ENCODE assay signal across 15 mouse cellular contexts in genomic region chr9:58135921-58136321, GRCm38 (mm10). TPM values are rescaled to one million over a fixed set of nuclear protein-coding genes. Genes with fewer than 3 reads are reported as not detected.
DNase-seq lines count a peak whose midpoint lies in the region; ATAC-seq and TF ChIP-seq lines count a peak whose summit lies in the region.
"Had no signal": no experiment of that assay in that cellular context is flagged by ENCODE, and none has a peak within 500 bp of the region (broad histone marks: within the 10 kb centered on the region; RNA-seq: fewer than 3 reads in every experiment).

No protein-coding gene starts in this region.

- no peak for TF ChIP-seq CTCF in lung, adult 2 months (IDR thresholded peaks at IDR 0.05; ENCODE audit: insufficient read depth, low read length)

- H3K27ac ChIP-seq in lung, embryonic 16.5 days (ENCODE audit: low read length): no peak overlapping the region
- peak overlapping the region; percentile 52; the same call in 1 of the 2 replicates for H3K27ac ChIP-seq in embryonic facial prominence, embryonic 14.5 days (replicated peaks; ENCODE audit: low read depth, low read length)
- H3K27ac ChIP-seq in neural tube, embryonic 12.5 days: no peak overlapping the region
- H3K27ac ChIP-seq: kidney, postnatal 0 days; lung, embryonic 15.5 days had no signal

- peaks cover 25% of the 10 kb centered on the region for H3K4me1 ChIP-seq in lung, embryonic 16.5 days (replicated peaks; ENCODE audit: control insufficient read depth, insufficient read depth, low read length)
- H3K4me1 ChIP-seq in embryonic facial prominence, embryonic 14.5 days (ENCODE audit: control insufficient read depth, insufficient read depth, low read length): peaks cover 47% of the 10 kb centered on the region
- H3K4me1 ChIP-seq in neural tube, embryonic 12.5 days: peaks cover 50% of the 10 kb centered on the region
- H3K4me1 ChIP-seq in lung, adult 2 months (ENCODE audit: control insufficient read depth, insufficient read depth, low read length): peaks cover 5% of the 10 kb centered on the region

- 12% methylated on average over 2 of the region's 2 CpGs for WGBS in lung, embryonic 16.5 days
- WGBS in embryonic facial prominence, embryonic 14.5 days: 6% methylated on average over 2 of the region's 2 CpGs
- WGBS in neural tube, embryonic 12.5 days: 41% methylated on average over 2 of the region's 2 CpGs
- WGBS in lung, adult 2 months: 47% methylated on average over 2 of the region's 2 CpGs

- no peaks in the 10 kb centered on the region for H3K9me3 ChIP-seq in lung, embryonic 16.5 days (ENCODE audit: control insufficient read depth, low read length)
- no peaks in the 10 kb centered on the region for H3K9me3 ChIP-seq in embryonic facial prominence, embryonic 14.5 days (ENCODE audit: control insufficient read depth, low read length)
- H3K9me3 ChIP-seq in neural tube, embryonic 12.5 days: no peaks in the 10 kb centered on the region
- H3K9me3 ChIP-seq: lung, embryonic 15.5 days had no signal

- no peaks in the 10 kb centered on the region for H3K27me3 ChIP-seq in lung, embryonic 16.5 days (ENCODE audit: control insufficient read depth, insufficient read depth, low read depth, low read length)
- no peaks in the 10 kb centered on the region for H3K27me3 ChIP-seq in embryonic facial prominence, embryonic 14.5 days (replicated peaks; ENCODE audit: control insufficient read depth, insufficient read depth, low read length)
- H3K27me3 ChIP-seq in neural tube, embryonic 12.5 days (replicated peaks): peaks cover 17% of the 10 kb centered on the region

- ATAC-seq in lung, embryonic 16.5 days (ENCODE audit: low read depth): peak; percentile 38; the same call in 1 of the 2 replicates
- ATAC-seq in embryonic facial prominence, embryonic 14.5 days (ENCODE audit: low read depth): peak; percentile 23
- no peak for ATAC-seq in neural tube, embryonic 12.5 days (ENCODE audit: low FRiP score, low read depth)

- no peak overlapping the region for H3K4me2 ChIP-seq in lung, embryonic 16.5 days (ENCODE audit: low read depth, low read length)
- peak overlapping the region; percentile 20 for H3K4me2 ChIP-seq in embryonic facial prominence, embryonic 14.5 days (ENCODE audit: low read depth, low read length)
- peak overlapping the region; percentile 40 for H3K4me2 ChIP-seq in neural tube, embryonic 12.5 days (replicated peaks)
- H3K4me2 ChIP-seq: lung, embryonic 15.5 days had no signal

- peak; percentile 30 for DNase-seq in embryo, embryonic 10 days (ENCODE audit: low spot score)
- DNase-seq in embryo, embryonic 9.5 days (ENCODE audit: extremely low spot score): no peak
- DNase-seq in lung, adult 18-20 months: no peak
- no peak for DNase-seq in embryonic facial prominence, embryonic 14.5 days (ENCODE audit: low spot score)
- no peak for DNase-seq in c-Kit-positive CD71-positive TER-119-positive erythroid progenitor cells, embryonic 14.5 days (ENCODE audit: low spot score)
- DNase-seq in lung, adult 2 months: no peak
- DNase-seq: B cell, adult 2 months; cerebellum, adult 9-11 months; heart, adult 18-20 months; heart, postnatal 36 days; right cerebral cortex, adult 18-20 months had no signal

- no peak for TF ChIP-seq POLR2A in lung, adult 2 months (IDR thresholded peaks at IDR 0.05; ENCODE audit: borderline replicate concordance, extremely low read depth, low read depth, low read length)

- no peak overlapping the region for H3K9ac ChIP-seq in lung, embryonic 16.5 days (ENCODE audit: low read length)
- H3K9ac ChIP-seq in embryonic facial prominence, embryonic 14.5 days (ENCODE audit: low read depth, low read length): no peak overlapping the region
- no peak overlapping the region for H3K9ac ChIP-seq in neural tube, embryonic 12.5 days
- H3K9ac ChIP-seq: lung, embryonic 15.5 days had no signal

- no peaks in the 10 kb centered on the region for H3K36me3 ChIP-seq in lung, embryonic 16.5 days (ENCODE audit: control insufficient read depth, insufficient read depth, low read length)
- no peaks in the 10 kb centered on the region for H3K36me3 ChIP-seq in embryonic facial prominence, embryonic 14.5 days (ENCODE audit: control insufficient read depth, insufficient read depth, low read length)
- H3K36me3 ChIP-seq in neural tube, embryonic 12.5 days: no peaks in the 10 kb centered on the region
- H3K36me3 ChIP-seq: lung, embryonic 15.5 days had no signal

- no peak overlapping the region for H3K4me3 ChIP-seq in lung, embryonic 16.5 days (ENCODE audit: low read length)
- no peak overlapping the region for H3K4me3 ChIP-seq in embryonic facial prominence, embryonic 14.5 days (ENCODE audit: low read depth, low read length)
- no peak overlapping the region for H3K4me3 ChIP-seq in neural tube, embryonic 12.5 days
- no peak overlapping the region for H3K4me3 ChIP-seq in lung, adult 2 months (replicated peaks; ENCODE audit: extremely low read depth, low read depth, low read length)
- H3K4me3 ChIP-seq: lung, embryonic 15.5 days had no signal

RNA-seq across cellular contexts. Expression of gene Ccdc33, which starts 17.3 kb away (rescaled TPM):
- polyA plus RNA-seq in lung, embryonic 16.5 days (2015; fragmentation: Nextera tagmentation; extraction: Ambion mirVana): 0.68 and 1.4 TPM in 2 replicates
- 0.25 and 0.54 TPM in 2 replicates for polyA plus RNA-seq in embryonic facial prominence, embryonic 14.5 days (2014; fragmentation: Nextera tagmentation; extraction: Ambion mirVana)
- 0.70 and 1.3 TPM in 2 replicates for polyA plus RNA-seq in neural tube, embryonic 12.5 days (2016; fragmentation: Nextera tagmentation; extraction: Ambion mirVana)
- polyA plus RNA-seq in lung, adult 2 months (2012; rRNA removed): 7.8 and 8.5 TPM in 2 replicates
